Mouse (Mus musculus): ENCODE measurements at regions not wholly inside any gene's neighbourhood (a gene's known extent, or its start where the extent isn't known, plus 50 kb on each side); places are given as distances from the start of the nearest gene placed in this dataset.
"Not testable (repeated sequence)": the region's sequence is repeated elsewhere in the genome, so short reads cannot be mapped to it uniquely, and the experiment has no call there.

DNA sequence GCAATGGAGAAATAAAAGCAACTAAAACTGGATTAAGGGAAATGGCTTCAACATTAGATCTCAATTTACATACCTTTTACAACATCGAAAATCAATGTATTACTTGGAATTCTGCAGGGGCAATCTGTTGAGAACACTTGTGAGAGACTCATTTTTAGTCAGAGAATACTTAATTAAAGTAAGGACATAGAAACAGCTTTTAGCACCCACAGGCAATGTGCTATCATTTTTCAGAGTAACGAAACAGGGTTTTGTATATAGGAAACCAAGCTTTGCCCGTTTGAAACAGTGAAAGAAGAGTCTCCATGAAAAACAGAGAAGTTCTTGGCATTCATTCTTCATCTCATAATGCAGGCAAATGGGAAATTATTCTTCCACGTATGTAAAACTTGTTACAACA, 196.4 kb downstream of the Tdrd3 start:
- no peak for DNase-seq (ENCODE audit: low spot score)

GRCm38 (mm10) chr14:87619368-87620035, 203.1 kb downstream of the Tdrd3 start:
- DNase-seq (ENCODE audit: low spot score): no peak

DNA sequence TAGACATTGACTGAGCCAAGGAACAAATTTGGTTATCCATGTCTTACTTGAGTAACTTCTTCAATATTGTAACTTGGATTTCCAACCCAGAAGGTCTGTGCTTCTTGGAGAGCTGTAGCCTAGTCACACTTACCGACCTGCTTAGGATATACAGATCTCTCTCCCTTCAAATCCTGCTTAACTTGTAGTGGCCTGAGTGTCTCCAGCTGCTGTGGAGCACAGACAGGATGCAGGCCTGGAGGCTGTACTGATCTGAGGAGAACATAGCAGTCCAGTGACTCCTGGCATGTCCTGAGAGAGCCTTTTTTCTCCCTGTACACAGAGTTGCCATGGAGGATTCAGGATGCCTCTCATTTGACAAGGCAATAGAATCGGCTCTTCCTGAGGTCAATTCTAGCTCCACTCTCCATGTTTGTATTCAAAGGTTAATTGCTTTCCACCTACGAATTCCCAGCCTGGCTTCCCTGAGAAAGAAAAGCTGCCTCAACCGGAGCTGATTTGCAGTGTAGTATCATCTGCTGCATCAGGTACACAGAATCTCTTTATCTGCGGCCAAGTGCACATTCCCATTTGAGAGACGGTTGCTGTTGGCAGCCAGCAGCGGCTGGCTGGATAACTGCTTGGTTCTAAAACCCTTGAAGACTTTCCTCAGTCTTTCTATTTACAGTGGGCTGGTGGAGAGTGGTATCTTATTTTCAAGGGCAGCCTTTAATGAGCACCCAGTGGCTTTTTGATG, 214.8 kb downstream of the Tdrd3 start:
- DNase-seq (ENCODE audit: low spot score): no peak

DNA sequence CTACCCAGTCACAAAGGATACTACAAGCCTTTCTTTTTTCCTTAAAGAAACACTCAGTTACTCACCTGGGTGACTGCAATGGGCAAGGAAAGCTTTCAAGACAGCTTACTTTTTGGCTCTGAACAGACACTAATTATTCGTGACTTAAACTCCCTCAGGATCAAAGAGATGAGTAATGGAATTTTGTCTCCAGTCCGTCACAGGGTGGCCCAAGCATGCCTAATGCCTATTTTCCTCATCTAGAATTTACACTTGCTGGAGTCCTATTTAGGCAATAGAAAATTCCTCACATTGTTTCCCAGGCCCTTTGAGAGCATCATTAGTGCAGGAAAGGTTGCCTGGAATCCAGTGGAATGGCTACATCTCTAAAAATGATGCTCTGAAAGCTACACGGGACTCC, 218.2 kb downstream of the Tdrd3 start:
- DNase-seq (ENCODE audit: low spot score): no peak

DNA sequence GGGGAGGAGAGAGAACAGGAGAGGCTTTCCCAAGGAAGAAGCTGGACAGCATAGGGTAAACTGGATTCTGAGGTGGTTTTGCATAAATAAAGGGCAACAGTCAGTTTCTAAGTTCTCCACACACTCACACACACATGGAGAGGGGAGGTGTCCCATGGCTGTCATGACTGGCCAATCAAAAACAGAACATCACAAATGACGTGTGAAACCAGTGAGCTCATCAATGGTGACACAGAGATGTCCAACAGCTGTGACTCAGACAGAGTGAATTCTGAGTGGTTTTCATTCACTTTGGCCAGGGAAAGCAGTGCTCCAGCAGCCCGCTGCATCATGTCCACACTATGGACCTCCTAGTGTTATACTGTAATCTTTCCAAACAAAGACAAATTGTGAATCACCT, 220.7 kb downstream of the Tdrd3 start:
- no peak for DNase-seq (ENCODE audit: low spot score)

- DNase-seq (ENCODE audit: low spot score): no peak
These were observed 251.5 kb downstream of the Tdrd3 start for GRCm38 (mm10) chr14:87667910-87668309.

- no peak for DNase-seq (ENCODE audit: low spot score)
These were observed 253.1 kb downstream of the Tdrd3 start for GRCm38 (mm10) chr14:87669496-87669895.

- DNase-seq (ENCODE audit: low spot score): no peak
These were observed 264.3 kb downstream of the Tdrd3 start for GRCm38 (mm10) chr14:87680788-87681187.

DNA sequence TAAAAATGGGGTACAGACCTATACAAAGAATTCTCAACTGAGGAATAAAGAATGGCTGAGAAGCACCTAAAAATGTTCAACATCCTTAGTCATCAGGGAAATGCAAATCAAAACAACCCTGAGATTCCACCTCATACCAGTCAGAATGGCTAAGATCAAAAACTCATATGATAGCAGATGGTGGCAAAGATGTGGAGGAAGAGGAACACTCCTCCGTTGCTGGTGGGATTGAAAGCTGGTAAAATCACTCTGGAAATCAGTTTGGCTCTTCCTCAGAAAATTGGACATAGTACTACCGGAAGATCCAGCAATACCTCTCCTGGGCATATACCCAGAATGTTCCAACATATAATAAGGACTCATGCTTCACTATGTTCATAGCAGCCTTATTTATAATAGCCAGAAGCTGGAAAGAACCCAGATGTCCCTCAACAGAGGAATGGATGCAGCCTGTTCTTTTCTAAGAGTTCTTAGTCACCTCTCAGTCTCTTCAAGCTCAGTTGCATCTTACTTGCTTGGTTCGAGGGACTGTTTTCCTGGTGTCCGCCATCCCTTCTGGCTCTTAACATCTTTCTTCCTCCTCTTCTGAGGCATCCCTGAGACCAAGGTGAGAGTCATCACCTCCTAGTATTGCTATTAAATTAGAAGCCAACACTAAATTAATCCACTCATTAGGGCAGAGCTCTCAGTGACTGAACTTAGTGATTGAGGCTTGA, 266.8 kb downstream of the Tdrd3 start:
- DNase-seq (ENCODE audit: low spot score): not testable (repeated sequence)

GRCm38 (mm10) chr14:87689866-87690265, 273.4 kb downstream of the Tdrd3 start:
- DNase-seq (ENCODE audit: low spot score): no peak

- no peak for DNase-seq (ENCODE audit: low spot score)
These were observed 320.0 kb downstream of the Tdrd3 start for GRCm38 (mm10) chr14:87736456-87736855.

DNA sequence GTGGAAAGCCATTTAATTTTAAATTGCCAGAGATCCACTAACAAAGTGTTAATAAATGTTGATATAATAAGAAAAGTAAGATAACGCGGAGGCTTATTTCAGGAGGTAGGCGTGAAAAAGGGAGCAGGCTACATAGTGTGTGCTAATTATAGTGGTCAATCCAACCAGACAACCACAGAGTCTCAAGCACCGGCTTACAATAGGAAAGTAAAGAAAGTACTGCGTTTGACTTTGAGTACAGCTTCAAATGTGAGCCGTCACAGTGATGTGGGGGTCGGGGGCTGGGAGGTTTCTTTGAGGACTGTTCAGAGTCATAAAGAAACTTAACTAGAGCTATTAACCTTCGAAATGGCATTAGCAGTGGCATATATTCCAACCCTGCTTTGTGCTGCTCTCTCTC, 329.1 kb downstream of the Tdrd3 start:
- no peak for DNase-seq (ENCODE audit: low spot score)

GRCm38 (mm10) chr14:87746011-87746410, 329.6 kb downstream of the Tdrd3 start:
- DNase-seq (ENCODE audit: low spot score): no peak

- no peak for DNase-seq (ENCODE audit: low spot score)
These were observed 332.6 kb downstream of the Tdrd3 start for GRCm38 (mm10) chr14:87749068-87749467.

- no peak for DNase-seq (ENCODE audit: low spot score)
These were observed 333.3 kb downstream of the Tdrd3 start for GRCm38 (mm10) chr14:87749762-87750161.

DNA sequence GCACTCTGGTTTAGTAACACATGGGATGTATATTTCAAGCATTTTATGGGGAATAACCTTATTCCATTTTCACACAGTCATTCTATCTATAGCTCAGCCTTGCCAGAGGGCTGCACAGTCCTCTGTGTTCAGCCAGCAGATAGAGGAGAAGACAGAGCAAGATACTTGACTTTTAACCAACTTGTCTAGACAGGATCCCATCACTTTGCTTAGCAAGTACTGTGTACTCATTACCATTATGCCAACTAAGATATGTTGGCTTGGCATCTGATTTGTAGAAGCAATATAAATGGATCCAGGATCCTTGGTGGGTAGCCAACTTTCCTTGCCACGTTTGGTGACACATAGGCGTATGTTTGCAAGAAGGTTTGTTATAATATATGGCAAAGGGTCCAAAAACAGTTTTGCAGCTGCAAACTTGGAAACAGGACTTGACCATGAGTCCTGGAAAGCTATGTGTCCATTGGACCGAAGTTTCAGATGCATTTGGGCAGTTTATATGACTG, 334.3 kb downstream of the Tdrd3 start:
- no peak for DNase-seq (ENCODE audit: low spot score)

- no peak for DNase-seq (ENCODE audit: low spot score)
These were observed 338.3 kb downstream of the Tdrd3 start for GRCm38 (mm10) chr14:87754744-87755143.

- no peak for DNase-seq (ENCODE audit: low spot score)
These were observed 359.0 kb downstream of the Tdrd3 start for GRCm38 (mm10) chr14:87775332-87775890.

GRCm38 (mm10) chr14:87799803-87800202, 383.4 kb downstream of the Tdrd3 start:
- DNase-seq (ENCODE audit: low spot score): peak; percentile 24

DNA sequence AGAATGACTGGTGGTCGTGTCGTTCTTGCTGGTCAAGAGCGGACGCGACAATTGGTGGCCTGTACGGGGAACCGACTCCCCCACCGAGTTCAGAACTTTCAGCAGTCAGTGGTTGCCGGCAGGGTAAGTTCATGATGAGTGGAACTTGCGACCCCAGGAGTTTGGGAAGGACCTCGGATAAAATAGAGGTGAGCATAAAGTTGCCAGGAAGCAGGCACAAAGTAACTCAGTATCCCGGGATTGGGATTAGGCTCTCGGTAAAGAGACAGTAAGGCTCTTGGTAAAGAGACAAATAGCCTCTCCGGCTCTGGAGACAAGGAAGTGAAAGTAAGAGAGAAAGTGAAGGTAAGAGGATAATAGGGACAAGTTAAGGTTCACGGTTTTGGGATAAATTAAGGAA, 393.2 kb downstream of the Tdrd3 start:
- not testable (repeated sequence) for DNase-seq (ENCODE audit: low spot score)

DNA sequence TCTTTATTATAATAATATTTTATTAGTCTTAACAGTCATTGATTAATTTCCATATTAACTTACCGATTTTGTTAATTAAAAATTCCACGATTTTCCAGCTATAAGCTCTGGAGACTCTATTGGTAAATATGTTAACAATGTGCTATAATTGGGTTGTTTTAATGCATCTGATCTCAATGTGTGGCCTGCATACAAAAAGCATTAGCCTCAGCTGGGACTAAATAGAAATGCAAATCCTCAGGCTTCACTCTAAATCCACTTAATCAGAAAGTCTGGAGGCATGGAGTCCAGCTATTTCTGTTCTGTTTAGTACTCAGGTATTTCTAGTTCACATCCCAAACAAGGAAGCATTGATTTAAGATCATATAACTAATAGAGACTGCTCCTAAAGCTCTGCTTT, 427.7 kb downstream of the Tdrd3 start:
- DNase-seq (ENCODE audit: low spot score): no peak

DNA sequence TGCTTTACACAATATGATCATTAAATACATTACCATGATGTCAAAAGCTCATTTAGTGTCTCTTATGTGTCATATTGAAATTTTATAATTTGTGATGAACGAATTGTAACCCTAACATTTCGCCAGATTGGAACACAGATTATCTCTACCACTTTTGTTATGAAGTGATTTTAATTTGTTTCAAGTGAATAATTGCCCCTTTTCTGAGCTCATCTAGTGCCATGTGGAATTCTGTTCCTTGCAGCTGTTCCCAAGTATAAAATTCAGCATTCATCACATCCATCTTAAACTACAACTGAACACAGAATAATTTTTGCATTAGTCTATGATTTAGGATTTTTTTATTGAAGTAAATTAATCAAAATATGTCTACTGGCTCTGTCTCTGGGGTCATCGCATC, 445.0 kb downstream of the Tdrd3 start:
- DNase-seq (ENCODE audit: low spot score): no peak

All from ovary, adult 18-20 months (tissue).